Mouse (Mus musculus) intestine, postnatal 0 days (tissue): ENCODE results near the gene Gm49361. TPM values are rescaled to one million over a fixed set of nuclear protein-coding genes. Genes with fewer than 3 reads are reported as not detected.
A peak's percentile ranks its signal among the peaks of the same experiment; 100 is the strongest.
"Not testable (repeated sequence)": the region's sequence is repeated elsewhere in the genome, so short reads cannot be mapped to it uniquely, and the experiment has no call there.

Experiments used
- ATAC-seq: fragments of 200-750 bp; cut with Nextera tagmentation; 2 replicates; pipeline ENCODE4 v1.8.0; 2017; ENCODE audit warnings: mild to moderate bottlenecking, moderate TSS enrichment, moderate library complexity
- H3K27ac ChIP-seq: fragments of 300-500 bp; sonication (generic); 2 replicates; pipeline ENCODE4 v1.5.1; 2014; ENCODE audit warnings: mild to moderate bottlenecking, low read depth, low read length, moderate library complexity
- H3K27me3 ChIP-seq: fragments of 300-500 bp; sonication (generic); replicated peaks from 2 replicates; pipeline ENCODE4 v1.6.1; 2014; ENCODE audit warnings: low read length, mixed read lengths; ENCODE audit not compliant: control insufficient read depth, insufficient read depth
- H3K36me3 ChIP-seq: fragments of 300-500 bp; sonication (generic); 2 replicates; pipeline ENCODE4 v1.6.1; 2014; ENCODE audit warnings: mild to moderate bottlenecking, moderate library complexity; ENCODE audit not compliant: control insufficient read depth, insufficient read depth
- H3K4me1 ChIP-seq: fragments of 300-500 bp; sonication (generic); replicated peaks from 2 replicates; pipeline ENCODE4 v1.6.1; 2014; ENCODE audit warnings: antibody characterized with exemption, low read length, mixed read lengths; ENCODE audit not compliant: control insufficient read depth, insufficient read depth
- H3K4me2 ChIP-seq: fragments of 300-500 bp; sonication (generic); replicated peaks from 2 replicates; pipeline ENCODE4 v1.6.1; 2014; ENCODE audit warnings: low read depth, mild to moderate bottlenecking, moderate library complexity
- H3K4me3 ChIP-seq: fragments of 300-500 bp; sonication (generic); 2 replicates; pipeline ENCODE4 v1.5.1; 2014; ENCODE audit warnings: low read depth, low read length
- H3K9ac ChIP-seq: fragments of 300-500 bp; sonication (generic); 2 replicates; pipeline ENCODE4 v1.6.1; 2014; ENCODE audit warnings: mild to moderate bottlenecking, low read depth, low read length
- H3K9me3 ChIP-seq: fragments of 300-500 bp; sonication (generic); 2 replicates; pipeline ENCODE4 v1.6.1; 2016; ENCODE audit warnings: mixed run types; ENCODE audit not compliant: control insufficient read depth
- CTCF ChIP-seq: sonication (generic); IDR thresholded peaks from 2 replicates; pipeline ENCODE4 v1.5.1; 2016; ENCODE audit warnings: low read depth, mild to moderate bottlenecking, control low read depth, antibody characterized with exemption, moderate library complexity
- WGBS: fragments of 180-500 bp; shearing (Covaris S2); extraction: QIAGEN DNeasy Blood & Tissue Kit; methylation state at CpG from one replicate; pipeline ENCODE4 v1.1.7; 2014; 5-methylcytosine and 5-hydroxymethylcytosine counted together
- polyA plus RNA-seq: library from polyadenylated mRNA; unstranded; fragments of >200 nt; fragmentation: Nextera tagmentation; extraction: Ambion mirVana; gene quantifications from 2 replicates; pipeline ENCODE4 v1.2.1, GENCODE M21; 2015

Gene Gm49361
- polyA plus RNA-seq, 1 experiment from 2014 or later = not detected

- ATAC-seq = no peak
- no peak overlapping the region for H3K4me3 ChIP-seq
- 90% methylated on average over 5 of the region's 5 CpGs for WGBS
Measured at GRCm38 (mm10) chr14:57769102-57769501, 23.2 kb upstream of the Gm49361 start.

GRCm38 (mm10) chr14:57760447-57761412, 14.8 kb upstream of the Gm49361 start:
- no peak overlapping the region for H3K27ac ChIP-seq
- H3K27me3 ChIP-seq = no peaks in the 10 kb centered on the region
- H3K4me3 ChIP-seq = no peak overlapping the region
- no peak for ATAC-seq
- H3K9me3 ChIP-seq = no peaks in the 10 kb centered on the region
- no peaks in the 10 kb centered on the region for H3K36me3 ChIP-seq
- H3K4me2 ChIP-seq = no peak overlapping the region
- no peak for TF ChIP-seq CTCF
- no peak overlapping the region for H3K9ac ChIP-seq
- H3K4me1 ChIP-seq = no peaks in the 10 kb centered on the region
- WGBS = 72% methylated on average over 10 of the region's 10 CpGs

More at GRCm38 (mm10) chr14:57769102-57769501, 23.2 kb upstream of the Gm49361 start:
- H3K4me2 ChIP-seq = no peak overlapping the region
- H3K9me3 ChIP-seq = no peaks in the 10 kb centered on the region
- no peak overlapping the region for H3K9ac ChIP-seq
- no peaks in the 10 kb centered on the region for H3K36me3 ChIP-seq
- no peak overlapping the region for H3K27ac ChIP-seq
- TF ChIP-seq CTCF = no peak
- no peaks in the 10 kb centered on the region for H3K4me1 ChIP-seq
- no peaks in the 10 kb centered on the region for H3K27me3 ChIP-seq

GRCm38 (mm10) chr14:57758237-57758636, 12.3 kb upstream of the Gm49361 start, which contains the start of gene Lats2:
Lats2 (minus strand) TSS chr14:57758388.
- 90% methylated on average over 4 of the region's 4 CpGs for WGBS
- no peak within 1 kb of the TSS for H3K9ac ChIP-seq
- no peak within 1 kb of the TSS for H3K4me3 ChIP-seq
- H3K27ac ChIP-seq = no peak within 1 kb of the TSS
- H3K36me3 ChIP-seq = no peaks in the 10 kb centered on the region
- H3K4me1 ChIP-seq = no peaks in the 10 kb centered on the region
- no peak within 1 kb of the TSS for H3K4me2 ChIP-seq
- ATAC-seq = no peak
- TF ChIP-seq CTCF = no peak
- no peaks in the 10 kb centered on the region for H3K27me3 ChIP-seq
- H3K9me3 ChIP-seq = no peaks in the 10 kb centered on the region

GRCm38 (mm10) chr14:57756094-57756493, 10.2 kb upstream of the Gm49361 start:
- ATAC-seq = no peak
- H3K4me3 ChIP-seq = no peak overlapping the region
- WGBS = 60% methylated on average over 4 of the region's 4 CpGs
- H3K36me3 ChIP-seq = no peaks in the 10 kb centered on the region
- no peak overlapping the region for H3K27ac ChIP-seq
- H3K27me3 ChIP-seq = no peaks in the 10 kb centered on the region
- no peak overlapping the region for H3K4me2 ChIP-seq
- H3K9me3 ChIP-seq = no peaks in the 10 kb centered on the region
- H3K4me1 ChIP-seq = no peaks in the 10 kb centered on the region
- no peak for TF ChIP-seq CTCF
- no peak overlapping the region for H3K9ac ChIP-seq

- no peak for ATAC-seq
- H3K27me3 ChIP-seq = no peaks in the 10 kb centered on the region
- H3K4me2 ChIP-seq = no peak overlapping the region
- no peaks in the 10 kb centered on the region for H3K4me1 ChIP-seq
- no peak overlapping the region for H3K4me3 ChIP-seq
- no peaks in the 10 kb centered on the region for H3K36me3 ChIP-seq
- TF ChIP-seq CTCF = no peak
- H3K9ac ChIP-seq = no peak overlapping the region
- WGBS = 91% methylated on average over 2 of the region's 2 CpGs
- H3K9me3 ChIP-seq = no peaks in the 10 kb centered on the region
- no peak overlapping the region for H3K27ac ChIP-seq
Measured at GRCm38 (mm10) chr14:57755661-57756060, 9.8 kb upstream of the Gm49361 start.

GRCm38 (mm10) chr14:57753351-57753992, 7.6 kb upstream of the Gm49361 start:
- no peak for ATAC-seq
- no peaks in the 10 kb centered on the region for H3K27me3 ChIP-seq
- WGBS = 31% methylated on average over 9 of the region's 9 CpGs
- no peak overlapping the region for H3K4me2 ChIP-seq
- H3K4me1 ChIP-seq = no peaks in the 10 kb centered on the region
- no peaks in the 10 kb centered on the region for H3K9me3 ChIP-seq
- H3K27ac ChIP-seq = peak overlapping the region; percentile 54
- no peak overlapping the region for H3K9ac ChIP-seq
- no peak for TF ChIP-seq CTCF
- no peak overlapping the region for H3K4me3 ChIP-seq
- no peaks in the 10 kb centered on the region for H3K36me3 ChIP-seq

GRCm38 (mm10) chr14:57751006-57751405, 5.1 kb upstream of the Gm49361 start:
- H3K36me3 ChIP-seq, H3K9me3 ChIP-seq, H3K9ac ChIP-seq, H3K27ac ChIP-seq, H3K27me3 ChIP-seq, H3K4me1 ChIP-seq, H3K4me3 ChIP-seq, ATAC-seq, H3K4me2 ChIP-seq: not testable (repeated sequence)
